Mouse (Mus musculus) CH12.LX (cell line): ENCODE measurements around the gene Ralgapb.

Source experiments
- CTCF ChIP-seq, 2 experiments: IDR thresholded peaks in 1 of 2; conservative IDR thresholded peaks in 1 of 2; 2 replicates each; pipeline ENCODE4 v1.5.1; 2011 to 2012; ENCODE audit warnings: low read depth in 2 of 2, low read length in 2 of 2, improper control_type of control experiment in 1 of 2, inconsistent platforms in 1 of 2, mild to moderate bottlenecking in 1 of 2, moderate library complexity in 1 of 2
- E2F4 ChIP-seq: IDR thresholded peaks from 2 replicates; pipeline ENCODE4 v1.6.1; 2011; ENCODE audit warnings: low read depth, low read length, improper control_type of control experiment; ENCODE audit not compliant: insufficient replicate concordance
- ELF1 ChIP-seq: IDR thresholded peaks from 2 replicates; pipeline ENCODE4 v1.6.1; 2014; ENCODE audit warnings: low read depth, mild to moderate bottlenecking, inconsistent platforms, low read length, improper control_type of control experiment
- EP300 ChIP-seq: IDR thresholded peaks from 2 replicates; pipeline ENCODE4 v1.6.1; 2011; ENCODE audit warnings: low read length, improper control_type of control experiment
- MEF2A ChIP-seq: IDR thresholded peaks from 2 replicates; pipeline ENCODE4 v1.6.1; 2014; ENCODE audit warnings: low read depth, mild to moderate bottlenecking, inconsistent platforms, low read length, improper control_type of control experiment, borderline replicate concordance
- MXI1 ChIP-seq: IDR thresholded peaks from 2 replicates; pipeline ENCODE4 v1.6.1; 2011; ENCODE audit warnings: mild to moderate bottlenecking, low read depth, low read length, improper control_type of control experiment
- MYC ChIP-seq: IDR thresholded peaks from 2 replicates; pipeline ENCODE4 v1.6.1; 2011; ENCODE audit warnings: low read depth, mild to moderate bottlenecking, improper control_type of control experiment, low read length
- POLR2A ChIP-seq: IDR thresholded peaks from 2 replicates; pipeline ENCODE4 v1.6.1; 2011; ENCODE audit warnings: low read depth, mild to moderate bottlenecking, improper control_type of control experiment, low read length
- POLR2AphosphoS2 ChIP-seq: IDR thresholded peaks from 2 replicates; pipeline ENCODE4 v1.6.1; 2011; ENCODE audit warnings: low read depth, low read length, improper control_type of control experiment
- TBP ChIP-seq: conservative IDR thresholded peaks from 2 replicates; pipeline ENCODE4 v1.6.1; 2011; ENCODE audit warnings: low read depth, low read length, improper control_type of control experiment
- TCF12 ChIP-seq: IDR thresholded peaks from 2 replicates; pipeline ENCODE4 v1.6.1; 2014; ENCODE audit warnings: low read depth, mild to moderate bottlenecking, inconsistent platforms, low read length, improper control_type of control experiment
- USF2 ChIP-seq: conservative IDR thresholded peaks from 2 replicates; pipeline ENCODE4 v1.6.1; 2011; ENCODE audit warnings: low read depth, low read length, improper control_type of control experiment
- ZC3H11A ChIP-seq: IDR thresholded peaks from 2 replicates; pipeline ENCODE4 v1.6.1; 2012; ENCODE audit warnings: low read depth, mild to moderate bottlenecking, inconsistent platforms, low read length, improper control_type of control experiment
- ZMIZ1 ChIP-seq: IDR thresholded peaks from 2 replicates; pipeline ENCODE4 v1.6.1; 2012; ENCODE audit warnings: low read depth, mild to moderate bottlenecking, inconsistent platforms, low read length, improper control_type of control experiment

DNA sequence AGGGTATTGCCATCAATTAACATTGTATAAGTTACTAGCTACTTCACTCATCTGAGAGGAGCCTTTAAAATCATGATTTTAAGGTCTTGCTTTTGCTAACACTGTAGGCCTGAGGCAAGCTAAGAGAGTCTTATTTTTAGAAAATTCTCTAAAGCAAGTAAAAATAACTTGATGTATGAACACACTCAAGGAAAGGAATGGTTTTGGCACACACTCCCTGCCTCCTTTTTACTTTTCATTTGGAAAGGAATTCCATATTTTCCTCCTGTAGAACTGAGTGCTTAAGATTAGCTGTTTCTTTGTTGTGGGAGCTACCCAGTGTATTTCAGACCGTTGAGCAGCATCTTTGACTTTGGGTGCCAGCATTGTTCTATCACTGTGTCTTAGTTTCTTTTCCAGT, 64.5 kb downstream of the Ralgapb start:
- TF ChIP-seq ZC3H11A (no peak), TBP (no peak), POLR2A (no peak), EP300 (no peak), MYC (no peak), ZMIZ1 (no peak), ELF1 (no peak), MEF2A (no peak), CTCF (conservative IDR thresholded peaks at IDR 0.05 in 1 of 2, IDR thresholded peaks at IDR 0.05 in 1 of 2; ENCODE audit: low read depth in 2 of 2, low read length in 2 of 2) (no peak), USF2 (no peak), TCF12 (no peak), E2F4 (no peak), MXI1 (no peak), POLR2AphosphoS2 (no peak)
